Mouse (Mus musculus) lung, postnatal 0 days (tissue): ENCODE results near the gene Gm20388. TPM values are rescaled to one million over a fixed set of nuclear protein-coding genes. Genes with fewer than 3 reads are reported as not detected.
"Not testable (repeated sequence)": the region's sequence is repeated elsewhere in the genome, so short reads cannot be mapped to it uniquely, and the experiment has no call there.

Source experiments
- ATAC-seq: fragments of 200-750 bp; cut with Nextera tagmentation; 2 replicates; pipeline ENCODE4 v1.8.0; 2017; ENCODE audit warnings: moderate library complexity
- DNase-seq: peaks from one replicate; pipeline ENCODE4 v3.0.0-alpha.2; 2016; ENCODE audit warnings: low spot score
- H3K27ac ChIP-seq: fragments of 300-500 bp; sonication (generic); 2 replicates; pipeline ENCODE4 v1.5.1; 2014; ENCODE audit warnings: antibody characterized with exemption, mild to moderate bottlenecking, low read length, mixed read lengths
- H3K27me3 ChIP-seq: fragments of 300-500 bp; sonication (generic); replicated peaks from 2 replicates; pipeline ENCODE4 v1.6.1; 2014; ENCODE audit warnings: low read length, mixed read lengths; ENCODE audit not compliant: insufficient read depth
- H3K36me3 ChIP-seq: fragments of 300-500 bp; sonication (generic); 2 replicates; pipeline ENCODE4 v1.6.1; 2014; ENCODE audit warnings: low read length, mixed read lengths; ENCODE audit not compliant: insufficient read depth
- H3K4me1 ChIP-seq: fragments of 300-500 bp; sonication (generic); 2 replicates; pipeline ENCODE4 v1.6.1; 2014; ENCODE audit warnings: antibody characterized with exemption, low read depth, low read length, mixed read lengths; ENCODE audit not compliant: insufficient read depth
- H3K4me2 ChIP-seq: fragments of 300-500 bp; sonication (generic); replicated peaks from 2 replicates; pipeline ENCODE4 v1.6.1; 2014; ENCODE audit warnings: low read depth, mild to moderate bottlenecking, low read length, moderate library complexity, mixed read lengths
- H3K4me3 ChIP-seq: fragments of 300-500 bp; sonication (generic); 2 replicates; pipeline ENCODE4 v1.5.1; 2014; ENCODE audit warnings: low read depth, low read length
- H3K9ac ChIP-seq: fragments of 300-500 bp; sonication (generic); replicated peaks from 2 replicates; pipeline ENCODE4 v1.6.1; 2014; ENCODE audit warnings: low read depth, mild to moderate bottlenecking
- H3K9me3 ChIP-seq: fragments of 300-500 bp; sonication (generic); 2 replicates; pipeline ENCODE4 v1.6.1; 2016; ENCODE audit warnings: low read length, mixed read lengths
- CTCF ChIP-seq: IDR thresholded peaks from 2 replicates; pipeline ENCODE4 v1.5.1; 2016; ENCODE audit warnings: antibody characterized with exemption, mild to moderate bottlenecking
- EP300 ChIP-seq: IDR thresholded peaks from 2 replicates; pipeline ENCODE4 v1.6.1; 2016; ENCODE audit warnings: antibody characterized with exemption, mild to moderate bottlenecking, control low read depth
- WGBS: fragments of 180-500 bp; shearing (Covaris S2); extraction: QIAGEN DNeasy Blood & Tissue Kit; methylation state at CpG from one replicate; pipeline ENCODE4 v1.1.7; 2014; 5-methylcytosine and 5-hydroxymethylcytosine counted together
- polyA plus RNA-seq: library from polyadenylated mRNA; unstranded; fragments of >200 nt; fragmentation: Nextera tagmentation; extraction: Ambion mirVana; gene quantifications from 2 replicates; pipeline ENCODE4 v1.2.1, GENCODE M21; 2015

The Gm20388 gene
- polyA plus RNA-seq, 1 experiment from 2014 or later: not detected

DNA sequence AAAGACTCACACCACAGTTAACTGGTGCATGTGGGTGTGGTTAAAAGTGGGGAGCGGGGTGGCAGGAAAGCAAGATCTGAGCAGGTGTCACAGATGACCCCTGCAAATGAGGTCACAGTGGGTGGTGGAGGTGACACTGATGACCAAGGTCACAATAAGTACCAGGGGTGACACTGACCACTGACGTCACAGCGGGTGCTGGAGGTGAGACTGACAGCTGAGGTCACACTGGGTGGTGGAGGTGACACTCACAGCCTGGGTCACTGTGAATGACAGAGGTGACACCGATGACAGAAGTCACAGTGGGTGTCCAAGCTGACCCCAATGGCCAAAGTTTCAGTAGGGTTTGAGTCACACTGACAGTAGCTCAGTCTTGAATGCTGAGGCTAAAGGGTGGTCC, 876.1 kb downstream of the Gm20388 start:
- Histone ChIP-seq H3K4me3 (no peak overlapping the region), H3K27ac (no peak overlapping the region), H3K4me1 (no peaks in the 10 kb centered on the region), H3K4me2 (no peak overlapping the region), H3K27me3 (no peaks in the 10 kb centered on the region), H3K9me3 (no peaks in the 10 kb centered on the region), H3K9ac (no peak overlapping the region), H3K36me3 (no peaks in the 10 kb centered on the region)
- 75% methylated on average over 4 of the region's 4 CpGs for WGBS
- ATAC-seq: no peak
- no peak for DNase-seq
- TF ChIP-seq CTCF: no peak
- TF ChIP-seq EP300: no peak

DNA sequence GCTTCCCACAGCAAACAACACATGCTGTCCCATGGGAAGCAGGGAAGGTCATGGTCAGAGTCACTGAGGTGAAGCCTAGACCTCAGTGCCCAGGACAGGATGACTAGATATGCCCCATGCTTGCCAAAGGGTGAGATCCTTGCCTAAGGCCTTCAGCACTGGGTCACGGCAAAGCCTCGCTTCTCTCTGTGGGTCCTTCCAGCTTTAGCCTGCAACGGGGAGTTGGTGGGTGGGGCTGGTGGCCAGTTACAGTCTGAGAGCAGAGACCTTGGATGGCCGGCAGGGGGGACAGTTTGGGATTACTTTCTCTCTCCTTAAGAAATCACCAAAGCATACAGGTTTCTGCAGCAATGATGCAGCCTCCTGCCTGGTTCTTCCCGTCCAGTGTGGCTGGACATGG, 877.0 kb downstream of the Gm20388 start:
- ATAC-seq: no peak

DNA sequence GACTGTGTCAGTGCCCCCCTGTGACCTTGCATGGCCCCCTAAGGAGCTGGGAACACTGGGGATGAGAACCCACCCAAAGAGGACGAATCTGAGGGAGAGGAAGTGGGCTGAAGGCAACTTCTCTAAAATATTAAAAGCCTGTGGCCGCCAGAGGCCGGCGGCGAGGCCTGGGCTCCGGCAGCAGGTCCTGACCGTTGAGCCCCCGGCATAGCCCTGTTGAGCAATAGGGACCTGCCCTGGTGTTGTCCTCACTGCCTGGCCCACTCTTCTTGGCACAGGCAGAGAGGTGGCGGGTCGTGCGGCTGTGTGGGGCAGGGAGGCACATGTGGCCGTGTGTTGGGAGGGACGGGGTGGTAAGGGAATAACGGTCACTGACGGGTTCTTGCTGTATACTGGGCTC, 882.1 kb downstream of the Gm20388 start:
- no peak overlapping the region for H3K4me3 ChIP-seq
- no peak overlapping the region for H3K9ac ChIP-seq
- H3K4me2 ChIP-seq: no peak overlapping the region
- ATAC-seq: no peak
- no peak for DNase-seq
- H3K36me3 ChIP-seq: no peaks in the 10 kb centered on the region
- TF ChIP-seq EP300 (no peak), CTCF (no peak)
- no peaks in the 10 kb centered on the region for H3K4me1 ChIP-seq
- no peak overlapping the region for H3K27ac ChIP-seq
- WGBS: 85% methylated on average over 15 of the region's 15 CpGs
- H3K9me3 ChIP-seq: no peaks in the 10 kb centered on the region
- H3K27me3 ChIP-seq: no peaks in the 10 kb centered on the region

More for the DNA sequence above, 877.0 kb downstream of the Gm20388 start:
- H3K9me3 ChIP-seq: no peaks in the 10 kb centered on the region
- no peak overlapping the region for H3K9ac ChIP-seq
- TF ChIP-seq CTCF (peak; percentile 32; the same call in 1 of the 2 replicates), EP300 (no peak)
- H3K27me3 ChIP-seq: no peaks in the 10 kb centered on the region
- no peak overlapping the region for H3K4me3 ChIP-seq
- no peak overlapping the region for H3K4me2 ChIP-seq
- DNase-seq: no peak
- H3K36me3 ChIP-seq: no peaks in the 10 kb centered on the region
- no peak overlapping the region for H3K27ac ChIP-seq
- no peaks in the 10 kb centered on the region for H3K4me1 ChIP-seq
- WGBS: 41% methylated on average over 5 of the region's 5 CpGs

GRCm38 (mm10) chr8:120795944-120796635, 885.4 kb downstream of the Gm20388 start:
- WGBS: 44% methylated on average over 9 of the region's 9 CpGs
- ATAC-seq: peak; percentile 78

GRCm38 (mm10) chr8:120797019-120797727, 886.5 kb downstream of the Gm20388 start:
- Histone ChIP-seq H3K9me3 (no peaks in the 10 kb centered on the region), H3K27ac (no peak overlapping the region), H3K4me2 (no peak overlapping the region), H3K9ac (no peak overlapping the region), H3K4me1 (no peaks in the 10 kb centered on the region), H3K36me3 (no peaks in the 10 kb centered on the region), H3K4me3 (no peak overlapping the region), H3K27me3 (no peaks in the 10 kb centered on the region)
- TF ChIP-seq CTCF (no peak), EP300 (no peak)
- 67% methylated on average over 9 of the region's 9 CpGs for WGBS
- DNase-seq: no peak
- ATAC-seq: no peak

More at GRCm38 (mm10) chr8:120795944-120796635, 885.4 kb downstream of the Gm20388 start:
- TF ChIP-seq CTCF (peak; percentile 99), EP300 (no peak)
- Histone ChIP-seq H3K9me3 (no peaks in the 10 kb centered on the region), H3K4me2 (no peak overlapping the region), H3K4me3 (no peak overlapping the region), H3K9ac (no peak overlapping the region), H3K27me3 (no peaks in the 10 kb centered on the region), H3K4me1 (no peaks in the 10 kb centered on the region), H3K27ac (no peak overlapping the region), H3K36me3 (no peaks in the 10 kb centered on the region)
- peak; percentile 93 for DNase-seq

DNA sequence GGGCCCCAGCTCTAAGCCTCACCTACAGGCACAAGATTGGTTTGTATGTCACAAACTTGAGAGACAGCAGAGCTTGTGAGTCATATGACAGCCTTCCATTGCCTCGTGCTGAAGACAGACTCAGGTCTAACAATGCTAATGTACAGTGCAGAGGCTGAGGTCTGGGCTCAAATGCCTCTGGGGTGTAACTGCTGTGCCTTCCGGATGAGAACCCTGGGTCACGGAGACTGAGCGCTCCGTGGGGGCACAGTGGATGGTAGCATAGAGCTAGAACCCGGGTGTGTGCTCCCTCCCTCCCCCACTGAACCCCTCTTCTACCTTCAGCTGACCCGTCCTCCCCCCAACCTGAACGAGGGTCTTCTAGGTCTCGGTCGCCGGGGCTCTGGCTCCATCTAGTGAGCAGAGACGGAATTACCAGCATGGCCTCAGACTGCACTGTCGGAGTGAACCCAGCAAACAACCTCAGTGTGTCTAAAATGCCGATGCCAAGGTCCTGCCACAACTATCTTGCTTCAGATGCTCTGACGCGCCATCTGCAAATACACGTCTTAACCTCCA, 889.7 kb downstream of the Gm20388 start:
- Histone ChIP-seq H3K27me3 (no peaks in the 10 kb centered on the region), H3K4me2 (no peak overlapping the region), H3K9me3 (no peaks in the 10 kb centered on the region), H3K4me3 (no peak overlapping the region), H3K9ac (no peak overlapping the region), H3K4me1 (no peaks in the 10 kb centered on the region), H3K27ac (no peak overlapping the region), H3K36me3 (no peaks in the 10 kb centered on the region)
- no peak for ATAC-seq
- 8% methylated on average over 16 of the region's 17 CpGs for WGBS
- peak; percentile 43 for DNase-seq
- TF ChIP-seq CTCF: peak; percentile 91
- no peak for TF ChIP-seq EP300

GRCm38 (mm10) chr8:120803661-120804375, 893.2 kb downstream of the Gm20388 start:
- ATAC-seq, H3K9ac ChIP-seq, DNase-seq, H3K4me1 ChIP-seq, H3K4me3 ChIP-seq, H3K27ac ChIP-seq, H3K36me3 ChIP-seq, H3K27me3 ChIP-seq, H3K4me2 ChIP-seq, H3K9me3 ChIP-seq: not testable (repeated sequence)
- WGBS: 62% methylated on average over 6 of the region's 6 CpGs
